Mouse (Mus musculus) spleen, adult 2 months (tissue): ENCODE results near the gene Gm11444. TPM values are rescaled to one million over a fixed set of nuclear protein-coding genes. Genes with fewer than 3 reads are reported as not detected.

Experiments
- DNase-seq, 2 experiments: peaks; one replicate each; pipeline versions ENCODE4 v3.0.0 to v3.0.0-alpha.2; 2012 to 2021; ENCODE audit warnings: low spot score in 2 of 2, low read depth in 1 of 2
- H3K27ac ChIP-seq: fragments of 200-500 bp; 2 replicates; pipeline ENCODE4 v1.5.1; 2012; ENCODE audit warnings: low read length, inconsistent platforms; ENCODE audit not compliant: insufficient read depth
- H3K27me3 ChIP-seq: fragments of 200-500 bp; 2 replicates; pipeline ENCODE4 v1.6.1; 2012; ENCODE audit warnings: mild to moderate bottlenecking, moderate library complexity, low read length, inconsistent platforms; ENCODE audit not compliant: control insufficient read depth, insufficient read depth
- H3K36me3 ChIP-seq: fragments of 200-500 bp; 2 replicates; pipeline ENCODE4 v1.6.1; 2012; ENCODE audit warnings: mild to moderate bottlenecking, low read length, inconsistent platforms; ENCODE audit not compliant: control insufficient read depth, insufficient read depth
- H3K4me1 ChIP-seq: fragments of 200-500 bp; 2 replicates; pipeline ENCODE4 v1.6.1; 2011; ENCODE audit warnings: inconsistent platforms; ENCODE audit not compliant: control insufficient read depth, insufficient read depth, insufficient read length
- H3K4me3 ChIP-seq: fragments of 200-500 bp; 2 replicates; pipeline ENCODE4 v1.5.1; 2011; ENCODE audit warnings: mild to moderate bottlenecking, inconsistent platforms; ENCODE audit not compliant: insufficient read depth, insufficient read length; ENCODE audit errors: extremely low read depth
- CTCF ChIP-seq: fragments of 200-500 bp; IDR thresholded peaks from 2 replicates; pipeline ENCODE4 v1.5.1; 2011; ENCODE audit warnings: mild to moderate bottlenecking, inconsistent platforms; ENCODE audit not compliant: insufficient read depth, insufficient read length, insufficient replicate concordance; ENCODE audit errors: extremely low read depth
- POLR2A ChIP-seq: fragments of 200-500 bp; IDR thresholded peaks from 2 replicates; pipeline ENCODE4 v1.6.1; 2011; ENCODE audit warnings: low read depth, low read length, inconsistent platforms
- WGBS: fragments of 180-500 bp; shearing (Covaris S2); methylation state at CpG from one replicate; pipeline ENCODE4 v1.1.7; 2018; 5-methylcytosine and 5-hydroxymethylcytosine counted together
- polyA plus RNA-seq: library from polyadenylated mRNA; depleted of rRNA; stranded (reverse); fragments of >200 nt; gene quantifications from 2 replicates; pipeline ENCODE4 v1.2.3, GENCODE M21; 2012; rRNA removed

Gm11444 gene
- not detected in 2 replicates for polyA plus RNA-seq

DNA sequence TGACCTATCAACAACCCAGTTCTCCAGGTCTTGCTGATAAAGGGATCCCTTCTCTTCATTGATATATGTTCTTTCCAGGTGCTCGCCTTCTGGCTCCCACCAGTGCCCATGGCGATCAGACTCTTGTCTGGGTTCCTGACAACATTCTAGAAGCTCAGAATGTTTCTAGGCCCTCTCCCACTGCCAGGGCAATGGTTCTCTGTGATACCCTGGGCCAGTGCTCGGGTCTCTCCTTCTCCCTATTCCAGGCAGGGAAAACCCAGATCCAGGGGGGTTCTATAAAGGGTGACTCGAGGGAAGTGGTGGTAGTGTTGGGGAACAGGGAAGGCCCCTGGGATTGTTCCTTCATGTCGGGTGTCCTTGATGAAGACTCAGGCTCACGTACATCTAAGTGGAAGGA, at the start of gene Gm11444:
Gm11444 (minus strand) TSS at position 101 of the 400 bp plus-strand sequence.
- DNase-seq, result no peak
- Histone ChIP-seq H3K36me3 (no peaks in the 10 kb centered on the region), H3K27me3 (no peaks in the 10 kb centered on the region), H3K4me1 (no peaks in the 10 kb centered on the region), H3K27ac (no peak within 1 kb of the TSS), H3K4me3 (no peak within 1 kb of the TSS)
- WGBS, result 85% methylated on average over 6 of the region's 6 CpGs
- TF ChIP-seq CTCF, result no peak
- no peak for TF ChIP-seq POLR2A

DNA sequence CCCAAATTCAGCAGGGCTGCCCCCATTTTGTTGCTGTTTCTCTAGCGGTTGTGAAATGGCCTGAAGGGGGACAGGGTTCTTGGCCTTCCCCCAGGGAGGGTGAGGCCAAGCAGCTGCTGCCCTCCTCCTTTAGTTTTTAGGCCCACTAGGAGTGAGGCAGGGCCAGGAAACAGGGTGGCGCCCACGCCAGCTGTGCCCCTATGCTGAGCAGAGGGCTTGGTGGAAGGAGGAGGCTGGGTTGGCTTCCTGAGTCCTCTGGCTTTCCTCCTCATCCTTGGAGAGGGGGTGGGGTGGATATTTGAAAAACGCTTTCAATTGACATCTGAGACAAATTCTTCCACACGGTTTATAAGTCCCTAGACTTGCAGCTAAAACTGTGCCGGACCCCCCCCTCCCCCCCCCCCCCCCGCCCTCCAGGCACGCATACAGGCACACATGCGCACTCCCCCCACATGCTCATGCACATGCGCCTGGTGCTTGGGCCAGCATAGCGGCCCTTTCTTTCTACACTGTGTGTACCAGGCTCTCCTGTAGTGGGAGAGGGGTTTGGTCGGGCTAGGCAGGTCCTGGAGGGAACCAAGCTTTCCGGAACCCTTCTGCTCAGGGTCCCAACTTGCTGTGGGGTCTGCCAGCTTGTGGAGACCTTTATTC, 46.3 kb upstream of the Gm11444 start:
- 55% methylated on average over 13 of the region's 13 CpGs for WGBS
- peaks cover 25% of the 10 kb centered on the region for H3K27me3 ChIP-seq
- DNase-seq, result no peak
- H3K4me3 ChIP-seq, result no peak overlapping the region
- no peaks in the 10 kb centered on the region for H3K4me1 ChIP-seq
- no peaks in the 10 kb centered on the region for H3K36me3 ChIP-seq
- no peak for TF ChIP-seq POLR2A
- no peak for TF ChIP-seq CTCF
- no peak overlapping the region for H3K27ac ChIP-seq

DNA sequence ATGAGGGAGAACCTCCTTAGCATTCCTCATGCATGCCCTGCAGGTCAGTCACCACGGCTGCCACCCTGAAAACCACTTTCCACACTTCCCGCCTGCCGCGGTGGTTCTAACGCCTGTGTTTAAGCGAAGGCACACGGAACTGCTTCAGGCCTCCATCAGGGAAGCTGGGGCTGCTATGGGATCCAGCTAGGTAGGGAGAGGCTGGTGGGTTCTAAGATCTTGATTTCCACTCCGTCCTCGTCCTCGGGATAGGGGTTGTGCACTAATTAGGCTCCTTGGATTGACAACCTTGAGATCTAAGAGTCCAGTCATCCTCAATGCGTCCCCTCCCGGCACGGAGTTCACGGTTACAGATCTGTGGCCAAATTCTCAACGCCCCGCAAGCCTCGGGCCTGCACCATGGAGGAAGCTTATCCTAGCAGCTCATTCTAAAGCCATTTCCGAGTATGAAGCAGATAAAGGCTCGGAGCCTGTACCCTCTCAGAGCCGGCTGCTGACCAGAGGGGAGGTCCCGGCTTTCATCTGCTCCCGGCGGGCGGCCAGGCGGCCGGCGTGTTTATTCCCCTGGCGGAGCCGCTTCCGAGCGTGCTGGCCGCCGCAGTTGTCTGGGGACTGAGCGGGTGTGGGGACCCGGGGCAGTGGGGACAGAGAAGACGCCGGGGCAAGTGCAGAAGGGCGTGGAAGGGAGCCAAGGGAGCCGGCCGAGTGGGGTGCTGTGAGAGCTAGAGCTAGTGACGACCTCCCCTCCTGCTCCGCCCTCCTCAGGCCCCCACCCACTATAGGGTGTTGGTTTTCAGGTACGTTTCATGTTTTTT, 44.8 kb upstream of the Gm11444 start:
- DNase-seq, result no peak
- no peak for TF ChIP-seq POLR2A
- no peak for TF ChIP-seq CTCF
- 8% methylated on average over 43 of the region's 43 CpGs for WGBS
- Histone ChIP-seq H3K4me3 (no peak overlapping the region), H3K36me3 (no peaks in the 10 kb centered on the region), H3K27ac (no peak overlapping the region), H3K27me3 (peaks cover 37% of the 10 kb centered on the region), H3K4me1 (no peaks in the 10 kb centered on the region)

DNA sequence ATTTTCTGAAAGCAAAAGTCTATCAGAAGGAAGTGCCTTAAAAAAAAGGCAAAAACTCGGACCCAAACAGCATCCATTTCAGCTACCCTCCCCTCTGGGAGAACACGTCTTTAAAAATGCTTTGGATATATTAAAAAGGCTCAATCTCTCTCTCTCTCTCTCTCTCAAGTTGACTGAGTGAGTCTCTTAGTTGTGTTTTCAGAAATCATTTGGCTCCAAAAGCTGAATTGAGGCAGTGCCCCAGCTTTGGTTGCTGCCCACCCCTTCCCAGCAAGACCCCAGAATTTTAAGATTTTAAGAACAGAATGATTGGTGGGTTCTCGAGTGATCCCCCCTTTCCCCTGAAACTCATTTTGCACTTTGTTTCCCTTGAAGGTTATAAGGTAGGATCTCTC, 44.0 kb upstream of the Gm11444 start:
- Histone ChIP-seq H3K4me1 (no peaks in the 10 kb centered on the region), H3K27ac (no peak overlapping the region), H3K27me3 (peaks cover 42% of the 10 kb centered on the region), H3K36me3 (no peaks in the 10 kb centered on the region), H3K4me3 (no peak overlapping the region)
- 11% methylated on average over 3 of the region's 3 CpGs for WGBS
- TF ChIP-seq POLR2A, result no peak
- no peak for TF ChIP-seq CTCF
- DNase-seq, result no peak

DNA sequence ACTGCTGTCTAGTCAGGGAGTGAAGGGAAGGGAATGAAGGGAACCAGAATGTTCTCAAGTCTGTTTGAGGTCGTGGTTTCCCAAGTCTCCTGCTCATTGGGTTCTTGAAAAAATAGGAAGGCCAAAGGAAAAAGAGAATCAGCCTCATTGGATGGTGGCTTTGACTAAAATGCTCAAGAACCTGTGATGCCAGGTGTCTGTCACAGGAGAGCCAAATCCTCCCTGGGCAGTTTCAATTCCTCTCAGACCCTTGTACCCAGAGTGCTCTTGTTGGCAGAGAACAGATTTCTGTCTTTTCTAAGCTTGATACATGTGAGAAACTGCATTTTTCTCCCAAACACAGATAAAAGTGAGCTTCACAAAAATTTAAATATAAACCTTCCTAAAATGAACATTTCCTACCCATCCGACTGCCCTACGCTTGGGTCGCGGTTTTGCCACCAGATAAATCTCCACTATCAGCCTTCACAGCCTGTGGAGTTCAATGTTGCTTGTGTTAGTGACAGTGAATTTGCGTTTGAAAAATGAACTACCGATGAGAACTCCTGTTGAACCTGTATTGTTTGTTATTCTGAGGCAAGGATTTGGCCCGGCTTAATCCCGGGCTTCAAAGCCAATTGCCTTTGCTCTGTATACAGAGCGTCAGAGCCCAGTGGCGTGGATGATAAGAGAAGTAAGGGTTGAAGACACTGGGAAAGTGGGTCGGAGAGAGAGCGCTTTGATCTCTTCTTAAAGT, 43.4 kb upstream of the Gm11444 start:
- H3K36me3 ChIP-seq, result no peaks in the 10 kb centered on the region
- TF ChIP-seq CTCF (no peak), POLR2A (no peak)
- no peaks in the 10 kb centered on the region for H3K4me1 ChIP-seq
- no peak overlapping the region for H3K4me3 ChIP-seq
- 10% methylated on average over 13 of the region's 13 CpGs for WGBS
- H3K27ac ChIP-seq, result no peak overlapping the region
- DNase-seq, result no peak
- peaks cover 46% of the 10 kb centered on the region for H3K27me3 ChIP-seq

DNA sequence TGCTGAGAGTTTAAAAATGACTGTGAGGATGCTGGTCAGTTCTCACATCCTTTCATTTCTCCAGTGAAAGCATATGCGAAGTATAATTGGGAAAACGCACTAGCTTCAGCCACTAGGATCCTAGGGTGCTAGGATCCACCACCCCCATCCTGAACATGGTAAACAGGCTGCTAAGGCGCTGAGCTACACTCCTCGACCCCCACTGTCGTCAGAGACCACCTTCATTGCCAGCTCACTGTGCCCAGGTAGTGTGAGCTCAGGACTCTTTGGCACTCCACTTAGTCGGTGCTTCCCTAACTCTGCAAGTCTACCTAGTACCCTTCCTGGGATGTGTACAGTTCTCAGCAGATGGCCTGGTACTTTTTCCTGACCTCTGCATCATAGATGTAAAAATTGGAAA, 42.6 kb upstream of the Gm11444 start:
- TF ChIP-seq POLR2A, result no peak
- TF ChIP-seq CTCF, result no peak
- DNase-seq, result no peak
- H3K4me1 ChIP-seq, result no peaks in the 10 kb centered on the region
- no peak overlapping the region for H3K4me3 ChIP-seq
- whole genome bisulfite sequencing, result 5% methylated on average over 6 of the region's 6 CpGs
- no peak overlapping the region for H3K27ac ChIP-seq
- no peaks in the 10 kb centered on the region for H3K36me3 ChIP-seq
- H3K27me3 ChIP-seq, result peaks cover 51% of the 10 kb centered on the region

DNA sequence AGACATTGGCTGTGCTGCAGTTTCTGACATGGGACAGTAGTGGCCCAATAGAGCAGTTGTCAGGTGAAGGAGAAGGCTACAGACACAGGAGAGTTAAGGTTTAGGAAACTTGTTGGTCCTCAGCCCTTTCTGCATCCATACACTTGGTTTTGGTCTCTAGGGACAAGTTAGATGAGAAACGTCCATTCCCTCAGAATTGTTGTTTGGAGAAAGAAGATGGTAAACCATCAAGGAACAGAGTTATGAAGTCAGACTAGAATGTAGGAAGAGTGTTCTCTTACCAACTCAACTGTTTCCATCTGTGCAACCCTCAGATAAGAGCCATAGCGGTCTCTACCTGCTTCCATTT, 41.5 kb upstream of the Gm11444 start:
- H3K27me3 ChIP-seq, result peaks cover 51% of the 10 kb centered on the region
- H3K4me3 ChIP-seq, result no peak overlapping the region
- 9% methylated on average over 2 of the region's 2 CpGs for WGBS
- no peak overlapping the region for H3K27ac ChIP-seq
- TF ChIP-seq CTCF, result no peak
- TF ChIP-seq POLR2A, result no peak
- no peaks in the 10 kb centered on the region for H3K4me1 ChIP-seq
- H3K36me3 ChIP-seq, result no peaks in the 10 kb centered on the region
- DNase-seq, result no peak
